8 mouse cellular contexts compared by ENCODE assay signal in genomic region chr4:155249648-155250351, GRCm38 (mm10). TPM values are rescaled to one million over a fixed set of nuclear protein-coding genes. Genes with fewer than 3 reads are reported as not detected.
DNase-seq lines count a peak whose midpoint lies in the region; ATAC-seq and TF ChIP-seq lines count a peak whose summit lies in the region.

TSS of gene Faap20 (plus strand) at chr4:155249802.

- no peaks in the 10 kb centered on the region for H3K79me2 ChIP-seq in heart, adult 2 months (replicated peaks; ENCODE audit: control insufficient read depth, insufficient read depth, low read length)

- TF ChIP-seq POLR2A in heart, adult 2 months (IDR thresholded peaks at IDR 0.05; ENCODE audit: insufficient read depth, low read depth, low read length): peak; percentile 65; the same call in 1 of the 2 replicates
- peak; percentile 67 for TF ChIP-seq POLR2A in spleen, adult 2 months (IDR thresholded peaks at IDR 0.05; ENCODE audit: low read depth, low read length)

- H3K4me1 ChIP-seq in embryonic facial prominence, embryonic 14.5 days (ENCODE audit: control insufficient read depth, insufficient read depth, low read length): peaks cover 19% of the 10 kb centered on the region; the same call in 1 of the 2 replicates
- peaks cover 5% of the 10 kb centered on the region; the same call in 1 of the 2 replicates for H3K4me1 ChIP-seq in heart, adult 2 months (ENCODE audit: control insufficient read depth, insufficient read depth, low read length)
- H3K4me1 ChIP-seq in limb, embryonic 13.5 days: peaks cover 49% of the 10 kb centered on the region
- peaks cover 39% of the 10 kb centered on the region for H3K4me1 ChIP-seq in midbrain, embryonic 15.5 days
- H3K4me1 ChIP-seq in spleen, adult 2 months (ENCODE audit: control insufficient read depth, insufficient read depth, insufficient read length): no peaks in the 10 kb centered on the region; the same call in 1 of the 2 replicates

- H3K9me3 ChIP-seq in embryonic facial prominence, embryonic 14.5 days (ENCODE audit: control insufficient read depth, low read length): no peaks in the 10 kb centered on the region
- peaks cover 4% of the 10 kb centered on the region; the same call in 1 of the 2 replicates for H3K9me3 ChIP-seq in limb, embryonic 13.5 days
- no peaks in the 10 kb centered on the region for H3K9me3 ChIP-seq in midbrain, embryonic 15.5 days

- peak within 1 kb of the TSS; percentile 65 for H3K4me3 ChIP-seq in embryonic facial prominence, embryonic 14.5 days (ENCODE audit: low read depth, low read length)
- H3K4me3 ChIP-seq in heart, adult 2 months: peak within 1 kb of the TSS; percentile 78
- H3K4me3 ChIP-seq in limb, embryonic 13.5 days: peak within 1 kb of the TSS; percentile 56
- peak within 1 kb of the TSS; percentile 54 for H3K4me3 ChIP-seq in midbrain, embryonic 15.5 days
- H3K4me3 ChIP-seq in spleen, adult 2 months (ENCODE audit: extremely low read depth, insufficient read depth, insufficient read length): peak within 1 kb of the TSS; percentile 74

- TF ChIP-seq CTCF in heart, adult 2 months (IDR thresholded peaks at IDR 0.05): no peak; the same call in 1 of the 2 replicates
- no peak for TF ChIP-seq CTCF in spleen, adult 2 months (IDR thresholded peaks at IDR 0.05; ENCODE audit: extremely low read depth, insufficient read depth, insufficient read length, insufficient replicate concordance)

- TF ChIP-seq EP300 in heart, adult 2 months (IDR thresholded peaks at IDR 0.05; ENCODE audit: insufficient read depth, low read depth, low read length): peak; percentile 8; the same call in 1 of the 2 replicates

- H3K4me2 ChIP-seq in embryonic facial prominence, embryonic 14.5 days (ENCODE audit: low read depth, low read length): peak within 1 kb of the TSS; percentile 94
- H3K4me2 ChIP-seq in limb, embryonic 13.5 days (replicated peaks): peak within 1 kb of the TSS; percentile 68
- peak within 1 kb of the TSS; percentile 91 for H3K4me2 ChIP-seq in midbrain, embryonic 15.5 days

- WGBS in embryonic facial prominence, embryonic 14.5 days: 0% methylated on average over 31 of the region's 58 CpGs
- under 1% methylated on average over 54 of the region's 58 CpGs for WGBS in heart, adult 2 months
- WGBS in limb, embryonic 13.5 days: under 1% methylated on average over 57 of the region's 58 CpGs
- under 1% methylated on average over 55 of the region's 58 CpGs for WGBS in midbrain, embryonic 15.5 days
- WGBS in spleen, adult 2 months: under 1% methylated on average over 47 of the region's 58 CpGs

- DNase-seq in 416B (ENCODE audit: low read depth): peak; percentile 87
- DNase-seq in adrenal gland, postnatal 4 days (ENCODE audit: low spot score in 2 of 2): peak; percentile 70 to 82
- DNase-seq in embryonic facial prominence, embryonic 14.5 days (ENCODE audit: low spot score): peak; percentile 96
- DNase-seq in heart, adult 2 months: peak; percentile 92 to 93
- peak; percentile 86 to 87 for DNase-seq in kidney, adult 8-10 months
- peak; percentile 50 to 81 for DNase-seq in spleen, adult 2 months (ENCODE audit: low read depth in 1 of 2, low spot score in 2 of 2)

- intact Hi-C loops in heart, adult 2 months (cut with DNase I): loop anchor here (1.0 to 5.0 kb wide), 6 partner anchors 26 to 154 kb away; no protein-coding TSS in a partner anchor

- no peaks in the 10 kb centered on the region for H3K27me3 ChIP-seq in embryonic facial prominence, embryonic 14.5 days (replicated peaks; ENCODE audit: control insufficient read depth, insufficient read depth, low read length)
- H3K27me3 ChIP-seq in heart, adult 2 months (ENCODE audit: control insufficient read depth, insufficient read depth, low read length): no peaks in the 10 kb centered on the region
- H3K27me3 ChIP-seq in limb, embryonic 13.5 days: no peaks in the 10 kb centered on the region
- H3K27me3 ChIP-seq in midbrain, embryonic 15.5 days (replicated peaks): no peaks in the 10 kb centered on the region
- no peaks in the 10 kb centered on the region for H3K27me3 ChIP-seq in spleen, adult 2 months (ENCODE audit: control insufficient read depth, insufficient read depth, low read length)

- H3K27ac ChIP-seq in embryonic facial prominence, embryonic 14.5 days (replicated peaks; ENCODE audit: low read depth, low read length): peak within 1 kb of the TSS; percentile 99
- peak within 1 kb of the TSS; percentile 97 for H3K27ac ChIP-seq in heart, adult 2 months
- peak within 1 kb of the TSS; percentile 98 for H3K27ac ChIP-seq in limb, embryonic 13.5 days
- H3K27ac ChIP-seq in midbrain, embryonic 15.5 days: peak within 1 kb of the TSS; percentile 98
- peak within 1 kb of the TSS; percentile 95 for H3K27ac ChIP-seq in spleen, adult 2 months (ENCODE audit: insufficient read depth, low read length)

- ATAC-seq in embryonic facial prominence, embryonic 14.5 days (ENCODE audit: low read depth): peak; percentile 91
- ATAC-seq in limb, embryonic 13.5 days (ENCODE audit: low FRiP score, low read depth): peak; percentile 91
- ATAC-seq in midbrain, embryonic 15.5 days (replicated peaks): peak; percentile 92

- 0 out of 2 replicates have a peak, but pooled peaks cover 5% of the 10 kb centered on the region for H3K36me3 ChIP-seq in embryonic facial prominence, embryonic 14.5 days (ENCODE audit: control insufficient read depth, insufficient read depth, low read length)
- H3K36me3 ChIP-seq in heart, adult 2 months (ENCODE audit: control insufficient read depth, insufficient read depth, low read length): no peaks in the 10 kb centered on the region
- H3K36me3 ChIP-seq in limb, embryonic 13.5 days: peaks cover 15% of the 10 kb centered on the region
- H3K36me3 ChIP-seq in midbrain, embryonic 15.5 days (replicated peaks): no peaks in the 10 kb centered on the region
- no peaks in the 10 kb centered on the region for H3K36me3 ChIP-seq in spleen, adult 2 months (ENCODE audit: control insufficient read depth, insufficient read depth, low read length)

- H3K9ac ChIP-seq in embryonic facial prominence, embryonic 14.5 days (ENCODE audit: low read depth, low read length): peak within 1 kb of the TSS; percentile 86
- peak within 1 kb of the TSS; percentile 86 for H3K9ac ChIP-seq in heart, adult 2 months (ENCODE audit: low read depth, low read length)
- peak within 1 kb of the TSS; percentile 70 for H3K9ac ChIP-seq in limb, embryonic 13.5 days
- H3K9ac ChIP-seq in midbrain, embryonic 15.5 days: peak within 1 kb of the TSS; percentile 69

RNA-seq across cellular contexts. Expression of gene Faap20, which starts in this region (rescaled TPM):
- total RNA-seq in adrenal gland, postnatal 4 days (2021): 10 to 100 TPM; 54.9 to 56.3 TPM
- polyA plus RNA-seq in embryonic facial prominence, embryonic 14.5 days (2014; fragmentation: Nextera tagmentation; extraction: Ambion mirVana): 66.1 and 68.5 TPM in 2 replicates
- total RNA-seq in heart, adult 2 months (2021): 10 to 100 TPM; 14.4 to 16.7 TPM
- polyA plus RNA-seq in heart, adult 2 months (2012; rRNA removed): 26.7 and 30.3 TPM in 2 replicates
- 92.1 and 97.8 TPM in 2 replicates for polyA plus RNA-seq in limb, embryonic 13.5 days (2015; fragmentation: Nextera tagmentation; extraction: Ambion mirVana)
- polyA plus RNA-seq in midbrain, embryonic 15.5 days (2015; fragmentation: Nextera tagmentation; extraction: Ambion mirVana): 78.5 and 87.4 TPM in 2 replicates
- 43.2 and 64.8 TPM in 2 replicates for polyA plus RNA-seq in spleen, adult 2 months (2012; rRNA removed)

Comparison
In these comparisons a context has a peak if more than half of its experiments do, and no peak if none do; other contexts are left out.
1. Peak in every context shown above with its lines: DNase-seq, ATAC-seq, H3K4me3 ChIP-seq and H3K27ac ChIP-seq.